Mouse (Mus musculus): ENCODE measurements around the gene Trim66. TPM values are rescaled to one million over a fixed set of nuclear protein-coding genes. Genes with fewer than 3 reads are reported as not detected.

Gene Trim66
- polyA plus RNA-seq, 1 experiment = not detected

DNA sequence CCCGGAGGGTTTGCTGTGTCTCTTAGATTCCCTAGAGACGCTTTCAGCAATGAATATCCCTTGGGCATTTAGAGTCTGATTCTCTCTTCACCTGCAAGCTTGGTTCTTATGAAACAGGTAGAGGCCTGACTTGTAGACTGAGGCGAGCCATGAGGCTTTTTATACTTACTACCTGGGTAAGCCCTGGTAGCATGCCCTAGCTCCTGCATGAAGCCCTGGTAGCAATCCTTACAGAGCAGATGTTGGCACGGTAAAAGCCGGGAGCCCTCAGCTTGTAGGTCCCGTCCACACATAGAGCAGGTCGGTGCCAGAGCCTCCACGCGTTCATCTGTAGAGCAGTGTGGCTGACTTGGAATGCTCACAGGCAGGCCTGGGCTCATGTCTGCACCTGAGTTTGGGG is 362 bp downstream of the Trim66 start:
- TF ChIP-seq GATA1 (IDR thresholded peaks at IDR 0.05; ENCODE audit: borderline replicate concordance, low read length) (no peak), FLI1 (IDR thresholded peaks at IDR 0.05; ENCODE audit: low read length) (no peak)
- no peaks in the 10 kb centered on the region for H3K9me3 ChIP-seq
- H3K4me3 ChIP-seq (replicated peaks) = no peak overlapping the region
- peaks cover 7% of the 10 kb centered on the region for H3K27me3 ChIP-seq (replicated peaks)
- H3K36me3 ChIP-seq (replicated peaks; ENCODE audit: low read length) = no peaks in the 10 kb centered on the region
- peaks cover 16% of the 10 kb centered on the region for H3K4me1 ChIP-seq

DNA sequence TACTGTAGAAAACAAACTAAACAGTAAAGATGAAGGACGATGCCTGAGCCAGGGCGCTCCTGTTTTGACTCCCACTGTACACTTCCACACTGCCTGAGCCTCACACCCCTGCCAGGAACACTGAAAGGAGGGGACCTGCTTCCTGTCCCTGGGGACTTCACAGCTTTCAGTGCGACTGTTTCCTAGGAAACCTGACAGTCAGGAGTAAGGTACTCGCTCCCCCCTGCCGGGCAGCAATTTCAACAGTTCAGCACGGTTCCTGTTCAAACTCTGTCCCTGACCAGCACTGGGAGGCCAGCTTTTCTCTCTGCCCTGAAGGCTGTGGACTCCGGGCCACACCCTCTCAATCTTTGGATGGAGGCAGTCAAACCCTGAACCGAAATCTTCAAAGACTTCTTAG is 815 bp downstream of the Trim66 start:
- H3K4me3 ChIP-seq (replicated peaks) = no peak overlapping the region
- H3K9me3 ChIP-seq = no peaks in the 10 kb centered on the region
- peaks cover 16% of the 10 kb centered on the region for H3K4me1 ChIP-seq
- H3K27me3 ChIP-seq (replicated peaks) = peaks cover 7% of the 10 kb centered on the region
- no peak for TF ChIP-seq GATA1 (IDR thresholded peaks at IDR 0.05; ENCODE audit: borderline replicate concordance, low read length)
- TF ChIP-seq FLI1 (IDR thresholded peaks at IDR 0.05; ENCODE audit: low read length) = no peak
- no peaks in the 10 kb centered on the region for H3K36me3 ChIP-seq (replicated peaks; ENCODE audit: low read length)

GRCm38 (mm10) chr7:109497507-109497906 is 10.4 kb downstream of the Trim66 start:
- TF ChIP-seq FLI1 (IDR thresholded peaks at IDR 0.05; ENCODE audit: low read length) (no peak), GATA1 (IDR thresholded peaks at IDR 0.05; ENCODE audit: borderline replicate concordance, low read length) (no peak)
- Histone ChIP-seq H3K36me3 (replicated peaks; ENCODE audit: low read length) (no peaks in the 10 kb centered on the region), H3K4me1 (no peaks in the 10 kb centered on the region), H3K9me3 (no peaks in the 10 kb centered on the region), H3K4me3 (replicated peaks) (no peak overlapping the region), H3K27me3 (replicated peaks) (peaks cover 25% of the 10 kb centered on the region)

GRCm38 (mm10) chr7:109493319-109494316 is 14.3 kb downstream of the Trim66 start:
- Histone ChIP-seq H3K4me3 (replicated peaks) (no peak overlapping the region), H3K9me3 (no peaks in the 10 kb centered on the region), H3K36me3 (replicated peaks; ENCODE audit: low read length) (no peaks in the 10 kb centered on the region), H3K27me3 (replicated peaks) (peaks cover 38% of the 10 kb centered on the region), H3K4me1 (no peaks in the 10 kb centered on the region)
- TF ChIP-seq GATA1 (IDR thresholded peaks at IDR 0.05; ENCODE audit: borderline replicate concordance, low read length) (no peak), FLI1 (IDR thresholded peaks at IDR 0.05; ENCODE audit: low read length) (no peak)

DNA sequence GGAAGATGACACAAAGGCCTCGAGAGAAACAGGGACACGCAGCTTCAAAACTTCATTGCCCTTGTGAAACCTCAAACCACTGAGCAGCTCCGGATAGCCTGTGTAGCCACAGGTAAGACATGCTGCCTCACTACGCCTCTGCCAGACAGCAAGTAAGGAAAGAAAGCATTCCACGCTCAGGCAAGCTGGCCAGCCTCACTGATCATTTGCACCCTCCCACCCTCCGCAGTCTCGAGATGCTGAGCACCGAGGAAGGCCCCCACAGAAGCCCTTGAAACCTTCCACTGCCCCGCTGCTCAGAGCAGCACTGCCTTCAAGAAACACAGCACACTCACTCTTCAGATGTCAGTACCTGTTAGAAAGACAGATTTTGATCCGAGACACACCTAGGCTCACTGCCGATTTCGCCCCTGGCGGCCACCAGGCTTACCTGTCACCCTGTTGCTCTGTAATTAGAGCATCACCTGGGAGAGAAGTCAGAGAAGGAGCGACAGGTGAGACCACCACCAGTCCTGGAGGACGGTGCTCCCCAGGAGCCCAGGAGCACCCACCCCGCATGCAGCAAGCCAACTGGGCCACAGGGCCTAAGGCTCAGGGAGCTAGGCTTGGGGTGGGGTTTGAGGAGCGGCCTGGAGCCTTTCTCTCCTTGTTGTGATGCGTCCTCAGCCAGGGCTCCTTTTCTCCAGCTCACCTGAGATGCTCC is 15.2 kb downstream of the Trim66 start:
- TF ChIP-seq GATA1 (IDR thresholded peaks at IDR 0.05; ENCODE audit: borderline replicate concordance, low read length) (no peak), FLI1 (IDR thresholded peaks at IDR 0.05; ENCODE audit: low read length) (no peak)

DNA sequence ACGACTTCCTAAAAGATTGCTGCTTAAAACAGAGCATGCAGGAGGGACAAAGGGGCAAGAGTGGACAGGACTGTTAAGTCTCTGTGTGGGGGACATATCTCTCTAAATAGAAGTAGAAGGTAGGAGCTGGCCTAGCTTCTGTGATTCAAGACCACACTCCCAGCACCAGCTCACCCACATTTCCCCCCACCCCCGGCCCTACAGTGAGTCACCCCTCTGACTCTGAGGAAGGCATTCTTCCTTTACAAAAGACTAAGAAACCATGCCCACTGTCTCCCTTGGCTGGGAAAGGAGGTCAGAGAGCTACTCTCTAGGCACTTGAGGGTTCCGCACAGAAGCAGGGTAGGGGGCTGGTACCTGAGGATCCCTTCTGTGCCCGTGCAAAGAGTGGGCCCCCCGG is 23.7 kb downstream of the Trim66 start:
- TF ChIP-seq GATA1 (IDR thresholded peaks at IDR 0.05; ENCODE audit: borderline replicate concordance, low read length) = no peak
- TF ChIP-seq FLI1 (IDR thresholded peaks at IDR 0.05; ENCODE audit: low read length) = no peak

More for the DNA sequence above, 15.2 kb downstream of the Trim66 start:
- H3K27me3 ChIP-seq (replicated peaks) = peaks cover 37% of the 10 kb centered on the region
- no peak overlapping the region for H3K4me3 ChIP-seq (replicated peaks)
- H3K4me1 ChIP-seq = no peaks in the 10 kb centered on the region
- H3K9me3 ChIP-seq = no peaks in the 10 kb centered on the region
- no peaks in the 10 kb centered on the region for H3K36me3 ChIP-seq (replicated peaks; ENCODE audit: low read length)

DNA sequence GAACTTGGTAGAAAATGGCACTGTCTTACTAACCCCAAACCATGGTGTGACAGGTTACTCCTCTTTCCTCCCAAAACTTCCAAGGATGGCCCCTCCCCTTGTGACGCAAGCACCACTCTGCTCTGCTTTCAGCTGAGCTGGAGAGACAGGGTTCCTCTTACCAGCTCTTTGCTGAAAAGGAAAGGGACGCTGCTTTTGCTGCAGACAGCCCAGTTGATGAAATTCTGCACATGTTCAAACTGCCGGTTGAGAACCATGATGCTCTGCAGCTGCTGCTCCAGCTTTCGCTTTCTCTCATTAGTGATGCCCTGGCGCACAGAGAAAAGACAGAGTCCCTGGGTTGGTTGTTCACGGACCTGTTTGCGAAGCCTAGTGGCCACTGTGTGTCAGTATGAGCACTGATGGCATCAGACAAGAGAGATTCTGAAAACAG is 27.2 kb downstream of the Trim66 start:
- H3K36me3 ChIP-seq (replicated peaks; ENCODE audit: low read length) = no peaks in the 10 kb centered on the region
- no peak overlapping the region for H3K4me3 ChIP-seq (replicated peaks)
- no peak for TF ChIP-seq FLI1 (IDR thresholded peaks at IDR 0.05; ENCODE audit: low read length)
- no peak for TF ChIP-seq GATA1 (IDR thresholded peaks at IDR 0.05; ENCODE audit: borderline replicate concordance, low read length)
- peaks cover 23% of the 10 kb centered on the region for H3K27me3 ChIP-seq (replicated peaks)
- no peaks in the 10 kb centered on the region for H3K9me3 ChIP-seq
- H3K4me1 ChIP-seq = no peaks in the 10 kb centered on the region; the same call in 1 of the 2 replicates

More for the DNA sequence above, 23.7 kb downstream of the Trim66 start:
- H3K9me3 ChIP-seq = no peaks in the 10 kb centered on the region
- H3K27me3 ChIP-seq (replicated peaks) = peaks cover 22% of the 10 kb centered on the region
- H3K36me3 ChIP-seq (replicated peaks; ENCODE audit: low read length) = no peaks in the 10 kb centered on the region
- H3K4me3 ChIP-seq (replicated peaks) = no peak overlapping the region
- no peaks in the 10 kb centered on the region; the same call in 1 of the 2 replicates for H3K4me1 ChIP-seq

GRCm38 (mm10) chr7:109477926-109478325 is 30.0 kb downstream of the Trim66 start:
- no peaks in the 10 kb centered on the region for H3K36me3 ChIP-seq (replicated peaks; ENCODE audit: low read length)
- H3K27me3 ChIP-seq (replicated peaks) = peaks cover 13% of the 10 kb centered on the region
- no peak for TF ChIP-seq GATA1 (IDR thresholded peaks at IDR 0.05; ENCODE audit: borderline replicate concordance, low read length)
- no peak for TF ChIP-seq FLI1 (IDR thresholded peaks at IDR 0.05; ENCODE audit: low read length)
- no peaks in the 10 kb centered on the region for H3K9me3 ChIP-seq
- H3K4me1 ChIP-seq = no peaks in the 10 kb centered on the region
- no peak overlapping the region for H3K4me3 ChIP-seq (replicated peaks)

- H3K4me1 ChIP-seq = no peaks in the 10 kb centered on the region
- no peak for TF ChIP-seq GATA1 (IDR thresholded peaks at IDR 0.05; ENCODE audit: borderline replicate concordance, low read length)
- no peak for TF ChIP-seq FLI1 (IDR thresholded peaks at IDR 0.05; ENCODE audit: low read length)
- H3K36me3 ChIP-seq (replicated peaks; ENCODE audit: low read length) = no peaks in the 10 kb centered on the region
- no peaks in the 10 kb centered on the region for H3K9me3 ChIP-seq
- H3K4me3 ChIP-seq (replicated peaks) = no peak overlapping the region
- H3K27me3 ChIP-seq (replicated peaks) = peaks cover 18% of the 10 kb centered on the region
These were observed 37.2 kb downstream of the Trim66 start for GRCm38 (mm10) chr7:109470700-109471099.

Data from megakaryocyte, embryonic 14.5 days (primary cell).